Mouse (Mus musculus) bone marrow macrophage, adult 2 months (primary cell): Measurements from ENCODE around the gene Iah1.

Experiments
- CTCF ChIP-seq: IDR thresholded peaks from 2 replicates; pipeline ENCODE4 v1.5.1; 2012; ENCODE audit warnings: low read depth, mild to moderate bottlenecking, low read length, moderate library complexity
- POLR2A ChIP-seq: IDR thresholded peaks from 2 replicates; pipeline ENCODE4 v1.6.1; 2012; ENCODE audit warnings: mild to moderate bottlenecking, low read depth, low read length, borderline replicate concordance

DNA sequence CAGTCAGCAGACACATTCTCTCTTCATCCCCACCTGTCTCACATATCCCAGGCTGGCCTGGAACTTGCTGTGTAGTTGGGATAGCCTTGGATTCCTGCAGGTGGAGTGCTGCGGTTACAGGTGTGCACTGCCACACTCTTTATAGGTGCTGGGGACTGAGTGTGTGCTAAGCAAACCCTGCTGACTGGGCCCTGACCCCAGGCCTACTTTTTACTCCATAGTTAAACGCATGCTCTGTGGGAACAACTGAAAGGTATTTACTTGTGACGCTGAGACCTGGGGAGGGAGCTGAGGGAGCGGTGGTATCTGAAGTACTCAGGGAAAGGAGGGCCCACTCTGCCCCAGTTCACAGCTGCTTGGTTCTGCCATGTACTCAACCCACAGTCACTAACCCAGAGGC lies 6.1 kb downstream of the Iah1 start:
- no peak for TF ChIP-seq CTCF
- TF ChIP-seq POLR2A = no peak
